Mouse (Mus musculus): ENCODE measurements at regions not wholly inside any gene's neighbourhood (a gene's known extent, or its start where the extent isn't known, plus 50 kb on each side); places are given as distances from the start of the nearest gene placed in this dataset.

DNA sequence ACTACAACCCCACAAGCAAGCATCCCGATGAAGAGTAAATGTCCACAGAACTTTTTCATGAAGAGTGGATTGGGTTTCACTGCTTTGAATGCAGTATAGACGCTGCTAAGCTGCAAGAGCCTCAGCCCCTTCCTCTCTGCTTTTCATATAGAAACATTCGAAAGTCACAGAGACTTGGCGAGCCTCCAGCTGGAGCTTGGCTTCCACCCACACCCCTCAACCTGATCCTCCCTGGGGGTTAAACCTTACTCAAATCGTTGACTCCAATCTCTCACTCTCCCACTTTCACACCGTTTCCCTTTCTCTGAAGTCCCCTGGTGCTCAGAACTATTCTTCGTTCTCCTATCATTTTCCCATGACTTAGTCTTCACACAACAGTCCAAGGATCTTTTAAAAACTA lies 437.0 kb upstream of the Fam160b2 start:
- no peak for TF ChIP-seq POLR2A (IDR thresholded peaks at IDR 0.05; ENCODE audit: insufficient read depth, low read depth, low read length)
- no peak for TF ChIP-seq CTCF (IDR thresholded peaks at IDR 0.05; ENCODE audit: insufficient read depth, low read depth, low read length)
